Mouse (Mus musculus) heart, embryonic 10.5 days (tissue): ENCODE data around the gene Timm23. TPM values are rescaled to one million over a fixed set of nuclear protein-coding genes. Genes with fewer than 3 reads are reported as not detected.
"Not testable (repeated sequence)": the region's sequence is repeated elsewhere in the genome, so short reads cannot be mapped to it uniquely, and the experiment has no call there.

Experiments used
- DNase-seq: peaks from one replicate; pipeline ENCODE4 v3.0.0-alpha.2; 2017; ENCODE audit warnings: low spot score
- H3K27ac ChIP-seq: fragments of 300-500 bp; sonication (generic); 2 replicates; pipeline ENCODE4 v1.5.1; 2016; ENCODE audit warnings: mild to moderate bottlenecking
- H3K27me3 ChIP-seq: fragments of 300-500 bp; sonication (generic); 2 replicates; pipeline ENCODE4 v1.6.1; 2016; ENCODE audit warnings: mild to moderate bottlenecking; ENCODE audit not compliant: poor library complexity, insufficient read depth, severe bottlenecking
- H3K36me3 ChIP-seq: fragments of 300-500 bp; sonication (generic); 2 replicates; pipeline ENCODE4 v1.6.1; 2016; ENCODE audit warnings: mild to moderate bottlenecking, moderate library complexity
- H3K4me1 ChIP-seq: fragments of 300-500 bp; sonication (generic); 2 replicates; pipeline ENCODE4 v1.6.1; 2016; ENCODE audit warnings: mild to moderate bottlenecking
- H3K4me3 ChIP-seq: fragments of 300-500 bp; sonication (generic); 2 replicates; pipeline ENCODE4 v1.5.1; 2016; ENCODE audit warnings: mild to moderate bottlenecking, moderate library complexity
- H3K9me3 ChIP-seq: fragments of 300-500 bp; sonication (generic); 2 replicates; pipeline ENCODE4 v1.6.1; 2016; ENCODE audit warnings: mild to moderate bottlenecking, moderate library complexity
- WGBS: fragments of 180-500 bp; shearing (Covaris S2); methylation state at CpG from one replicate; pipeline ENCODE4 v1.1.7; 2016; 5-methylcytosine and 5-hydroxymethylcytosine counted together
- polyA plus RNA-seq: library from polyadenylated mRNA; unstranded; fragments of >200 nt; fragmentation: Nextera tagmentation; extraction: Ambion mirVana; gene quantifications from 2 replicates; pipeline ENCODE4 v1.2.1, GENCODE M21; 2016

The Timm23 gene
- polyA plus RNA-seq, 1 experiment from 2014 or later: 414 TPM

DNA sequence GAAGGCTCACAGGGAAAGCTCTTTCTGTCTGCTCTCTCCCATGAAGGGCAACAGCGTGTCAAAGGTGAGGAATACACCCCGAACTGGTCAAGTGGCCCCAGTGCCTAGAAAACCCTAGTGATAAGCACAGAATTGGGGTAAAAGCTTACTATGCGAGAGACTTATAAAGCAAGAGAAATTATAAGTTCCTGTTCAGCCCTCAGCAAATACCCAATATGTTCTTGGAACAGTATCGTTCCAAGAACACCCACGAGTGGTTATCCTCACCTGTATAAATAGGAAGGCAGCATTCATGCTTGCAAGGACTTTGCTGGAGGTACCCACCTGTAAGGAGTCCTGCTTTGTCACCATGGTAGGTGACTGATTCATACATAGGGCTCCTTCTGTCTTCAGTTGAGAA, 60.0 kb downstream of the Timm23 start, which contains the start of gene Msmb:
TSS of gene Msmb (plus strand) at position 301 of the 400 bp plus-strand sequence.
- H3K36me3 ChIP-seq: no peaks in the 10 kb centered on the region
- no peaks in the 10 kb centered on the region for H3K9me3 ChIP-seq
- DNase-seq: no peak
- peaks cover 3% of the 10 kb centered on the region; the same call in 1 of the 2 replicates for H3K4me1 ChIP-seq
- WGBS: 85% methylated on average over 5 of the region's 5 CpGs
- no peak within 1 kb of the TSS for H3K27ac ChIP-seq
- H3K4me3 ChIP-seq: no peak within 1 kb of the TSS
- no peaks in the 10 kb centered on the region for H3K27me3 ChIP-seq

DNA sequence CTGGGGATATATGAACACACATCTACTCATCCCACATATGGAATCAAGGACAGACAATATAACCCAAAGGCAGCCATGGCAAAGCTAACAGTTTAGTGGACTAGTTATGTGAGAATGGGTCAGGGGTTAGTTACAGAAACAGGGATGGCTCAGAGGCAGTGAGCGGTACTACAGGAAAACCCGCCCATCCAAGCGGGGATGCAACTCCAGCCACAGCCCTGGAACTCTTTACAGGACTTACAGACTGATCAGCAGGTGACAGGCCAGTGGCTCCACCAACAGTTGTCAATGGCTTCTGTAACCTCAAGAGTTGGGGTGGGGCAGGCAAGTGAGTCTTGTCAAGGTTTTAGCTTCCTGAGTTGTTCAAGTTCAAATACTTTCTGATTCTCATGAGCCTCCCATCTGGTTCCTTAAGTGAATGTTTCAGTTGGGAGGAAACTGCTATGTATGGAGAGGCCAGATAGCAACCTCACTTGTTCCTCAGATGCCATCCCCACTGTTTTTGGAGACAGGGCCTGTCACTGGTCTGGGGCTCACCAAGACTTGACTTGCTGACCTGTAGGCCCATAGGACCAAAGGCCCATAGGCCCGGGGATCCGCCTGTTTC, 61.2 kb downstream of the Timm23 start:
- H3K27ac ChIP-seq: no peak overlapping the region
- H3K9me3 ChIP-seq: no peaks in the 10 kb centered on the region
- H3K36me3 ChIP-seq: no peaks in the 10 kb centered on the region
- DNase-seq: no peak
- no peak overlapping the region for H3K4me3 ChIP-seq
- H3K4me1 ChIP-seq: peaks cover 9% of the 10 kb centered on the region
- H3K27me3 ChIP-seq: no peaks in the 10 kb centered on the region
- WGBS: 73% methylated on average over 5 of the region's 5 CpGs

DNA sequence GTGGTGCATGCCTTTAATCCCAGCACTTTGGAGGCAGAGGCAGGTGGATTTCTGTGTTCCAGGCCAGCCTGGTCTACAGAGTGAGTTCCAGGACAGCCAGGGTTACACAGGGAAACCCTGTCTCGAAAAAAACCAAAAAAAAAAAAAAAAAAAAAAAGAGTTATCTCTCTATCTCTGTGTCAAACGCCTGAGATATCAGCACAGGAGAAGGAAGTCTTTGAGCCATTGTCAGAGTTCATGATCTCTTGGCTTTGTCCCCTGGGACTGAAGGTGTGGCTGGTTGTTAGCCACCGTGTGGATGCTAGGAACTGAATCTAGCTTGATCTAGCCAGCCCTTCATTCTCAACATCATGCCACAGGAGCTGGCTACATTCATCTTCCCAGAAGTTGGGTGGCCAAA, 65.2 kb downstream of the Timm23 start:
- not testable (repeated sequence) for DNase-seq
- H3K4me1 ChIP-seq: peaks cover 29% of the 10 kb centered on the region
- 53% methylated on average over 3 of the region's 3 CpGs for WGBS

DNA sequence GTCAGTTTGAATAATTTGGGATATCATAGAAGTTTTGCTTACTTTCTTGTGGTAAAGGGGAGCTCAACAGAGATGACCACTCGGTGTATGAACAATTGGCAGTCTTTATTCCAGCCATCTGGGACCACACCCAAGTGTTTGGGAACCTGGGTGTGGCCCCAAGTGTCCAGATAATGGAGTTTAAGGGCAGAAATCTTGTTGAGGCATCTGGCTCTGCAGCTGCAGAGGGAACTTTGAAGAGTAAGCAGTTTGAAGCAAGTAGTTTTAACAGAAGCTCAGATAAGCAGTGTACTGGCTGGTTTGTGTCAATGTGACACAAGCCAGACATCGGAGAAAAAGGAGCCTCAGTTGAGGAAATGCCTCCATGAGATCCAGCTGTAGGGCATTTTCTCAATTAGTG, 67.4 kb downstream of the Timm23 start:
- H3K27ac ChIP-seq: peak overlapping the region; percentile 76
- H3K4me1 ChIP-seq: peaks cover 29% of the 10 kb centered on the region
- no peaks in the 10 kb centered on the region for H3K27me3 ChIP-seq
- H3K36me3 ChIP-seq: no peaks in the 10 kb centered on the region
- no peaks in the 10 kb centered on the region for H3K9me3 ChIP-seq
- WGBS: 16% methylated on average over 2 of the region's 2 CpGs
- H3K4me3 ChIP-seq: 0 out of 2 replicates have a peak overlapping the region, but pooled peaks have one; percentile 16
- DNase-seq: peak; percentile 90

More for the DNA sequence above, 65.2 kb downstream of the Timm23 start:
- H3K36me3 ChIP-seq, H3K27ac ChIP-seq, H3K27me3 ChIP-seq, H3K4me3 ChIP-seq, H3K9me3 ChIP-seq: not testable (repeated sequence)

DNA sequence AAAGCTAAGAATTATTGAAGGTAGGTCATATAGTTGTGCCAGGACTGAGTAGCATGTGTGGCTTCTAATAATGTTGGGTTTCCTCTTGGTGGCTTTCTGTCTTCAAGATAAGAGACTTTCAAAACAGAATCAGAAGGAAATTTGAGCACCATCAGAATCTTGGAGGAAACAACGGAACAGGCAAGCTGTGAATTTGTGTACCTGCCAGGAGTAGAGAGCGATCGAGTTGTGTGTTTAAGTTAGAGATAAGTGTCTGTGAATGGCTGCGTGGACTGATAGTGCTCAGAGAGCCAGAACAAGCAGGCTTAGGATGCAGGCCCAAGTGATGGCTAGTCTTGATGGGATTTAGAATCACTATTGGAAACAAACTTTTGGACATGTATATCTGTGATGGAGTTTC, 69.9 kb downstream of the Timm23 start:
- DNase-seq: no peak
- 29% methylated on average over 4 of the region's 4 CpGs for WGBS
- Histone ChIP-seq H3K27ac (no peak overlapping the region), H3K4me1 (peaks cover 29% of the 10 kb centered on the region), H3K27me3 (no peaks in the 10 kb centered on the region), H3K4me3 (no peak overlapping the region), H3K9me3 (no peaks in the 10 kb centered on the region), H3K36me3 (no peaks in the 10 kb centered on the region)

Other genes starting within 250 kb of the Timm23 start
- 0.18 and 0.38 TPM in 2 replicates for gene Galnt15, start 172.9 kb downstream of the Timm23 start, polyA plus RNA-seq
- 26.5 and 36.6 TPM in 2 replicates for gene Oxnad1, start 116.5 kb downstream of the Timm23 start, polyA plus RNA-seq
- 90.6 and 102 TPM in 2 replicates for gene Dph3, start 116.2 kb downstream of the Timm23 start, polyA plus RNA-seq
- not detected in 2 replicates for gene Msmb, start 59.9 kb downstream of the Timm23 start, polyA plus RNA-seq
- gene Ncoa4, start 42.0 kb downstream of the Timm23 start, polyA plus RNA-seq: 102 and 112 TPM in 2 replicates
- 32.7 and 35.3 TPM in 2 replicates for gene Parg, start 51 bp upstream of the Timm23 start, polyA plus RNA-seq
- 15.3 and 22.1 TPM in 2 replicates for gene Ogdhl, start 120.1 kb upstream of the Timm23 start, polyA plus RNA-seq
- gene 1700024G13Rik, start 186.5 kb upstream of the Timm23 start, polyA plus RNA-seq: not detected in 2 replicates